Mouse (Mus musculus) liver, postnatal 0 days (tissue): ENCODE measurements around the gene Cmc2. TPM values are rescaled to one million over a fixed set of nuclear protein-coding genes. Genes with fewer than 3 reads are reported as not detected.

ENCODE experiments used
- ATAC-seq: fragments of 200-750 bp; cut with Nextera tagmentation; 2 replicates; pipeline ENCODE4 v1.8.0; 2017; ENCODE audit warnings: mild to moderate bottlenecking, moderate library complexity
- DNase-seq: peaks from one replicate; pipeline ENCODE4 v3.0.0-alpha.2; 2016
- H3K27ac ChIP-seq: fragments of 300-500 bp; sonication (generic); 2 replicates; pipeline ENCODE4 v1.5.1; 2014; ENCODE audit warnings: antibody characterized with exemption, moderate library complexity, mild to moderate bottlenecking, low read depth
- H3K27me3 ChIP-seq: fragments of 300-500 bp; sonication (generic); 2 replicates; pipeline ENCODE4 v1.6.1; 2014; ENCODE audit warnings: low read length, control low read depth, mixed read lengths; ENCODE audit not compliant: insufficient read depth
- H3K36me3 ChIP-seq: fragments of 300-500 bp; sonication (generic); replicated peaks from 2 replicates; pipeline ENCODE4 v1.6.1; 2014; ENCODE audit warnings: mild to moderate bottlenecking, control low read depth, low read length, moderate library complexity, mixed read lengths; ENCODE audit not compliant: insufficient read depth
- H3K4me1 ChIP-seq: fragments of 300-500 bp; sonication (generic); 2 replicates; pipeline ENCODE4 v1.6.1; 2014; ENCODE audit warnings: antibody characterized with exemption, mild to moderate bottlenecking, control low read depth; ENCODE audit not compliant: insufficient read depth
- H3K4me2 ChIP-seq: fragments of 300-500 bp; sonication (generic); 2 replicates; pipeline ENCODE4 v1.6.1; 2014; ENCODE audit warnings: low read depth, mild to moderate bottlenecking, low read length, moderate library complexity, mixed read lengths
- H3K4me3 ChIP-seq: fragments of 300-500 bp; sonication (generic); 2 replicates; pipeline ENCODE4 v1.5.1; 2014; ENCODE audit warnings: low read depth, low read length
- H3K9ac ChIP-seq: fragments of 300-500 bp; sonication (generic); replicated peaks from 2 replicates; pipeline ENCODE4 v1.6.1; 2014; ENCODE audit warnings: mild to moderate bottlenecking, moderate library complexity
- H3K9me3 ChIP-seq: fragments of 300-500 bp; sonication (generic); 2 replicates; pipeline ENCODE4 v1.6.1; 2016; ENCODE audit warnings: mild to moderate bottlenecking, control low read depth, low read length, mixed read lengths
- CTCF ChIP-seq: sonication (generic); IDR thresholded peaks from 2 replicates; pipeline ENCODE4 v1.5.1; 2016; ENCODE audit warnings: antibody characterized with exemption, low read depth
- EP300 ChIP-seq: IDR thresholded peaks from 2 replicates; pipeline ENCODE4 v1.6.1; 2016; ENCODE audit warnings: antibody characterized with exemption, low read depth, mild to moderate bottlenecking
- WGBS: fragments of 180-500 bp; shearing (Covaris S2); extraction: QIAGEN DNeasy Blood & Tissue Kit; methylation state at CpG from one replicate; pipeline ENCODE4 v1.1.7; 2014; ENCODE audit not compliant: insufficient replicate concordance; 5-methylcytosine and 5-hydroxymethylcytosine counted together
- polyA plus RNA-seq: library from polyadenylated mRNA; unstranded; fragments of >200 nt; fragmentation: Nextera tagmentation; extraction: Ambion mirVana; gene quantifications from 2 replicates; pipeline ENCODE4 v1.2.1, GENCODE M21; 2015

Cmc2 gene
- polyA plus RNA-seq, result 47.3 and 51.9 TPM in 2 replicates

- peak; percentile 93 for ATAC-seq
- peak within 1 kb of the TSS; percentile 81 for H3K4me3 ChIP-seq
- peak within 1 kb of the TSS; percentile 71 for H3K9ac ChIP-seq
- H3K4me1 ChIP-seq, result peaks cover 18% of the 10 kb centered on the region
- peak within 1 kb of the TSS; percentile 73 for H3K4me2 ChIP-seq
- H3K9me3 ChIP-seq, result no peaks in the 10 kb centered on the region
- TF ChIP-seq EP300 (peak; percentile 76), CTCF (no peak)
- WGBS, result under 1% methylated on average over 57 of the region's 57 CpGs
- peak within 1 kb of the TSS; percentile 79 for H3K27ac ChIP-seq
- DNase-seq, result peak; percentile 96
- peaks cover 9% of the 10 kb centered on the region for H3K36me3 ChIP-seq
- no peaks in the 10 kb centered on the region for H3K27me3 ChIP-seq
Observed at GRCm38 (mm10) chr8:116921337-116922059, at the start of gene Cmc2, which contains the start of gene Cenpn. Cmc2 (minus strand) TSS chr8:116921455. Cenpn (plus strand) TSS chr8:116921730.

GRCm38 (mm10) chr8:116969531-116969930, 48.3 kb upstream of the Cmc2 start:
- TF ChIP-seq CTCF, result no peak
- TF ChIP-seq EP300, result no peak
- Histone ChIP-seq H3K4me3 (no peak overlapping the region), H3K4me2 (no peak overlapping the region), H3K36me3 (no peaks in the 10 kb centered on the region), H3K9me3 (no peaks in the 10 kb centered on the region), H3K4me1 (peaks cover 3% of the 10 kb centered on the region; the same call in 1 of the 2 replicates), H3K27me3 (no peaks in the 10 kb centered on the region), H3K27ac (peak overlapping the region; percentile 90), H3K9ac (0 out of 2 replicates have a peak overlapping the region, but pooled peaks have one; percentile 38)
- DNase-seq (no peak), ATAC-seq (peak; percentile 80)
- WGBS, result 69% methylated on average over 6 of the region's 6 CpGs

- H3K4me3 ChIP-seq, result no peak overlapping the region
- ATAC-seq, result no peak
- H3K9ac ChIP-seq, result no peak overlapping the region
- no peaks in the 10 kb centered on the region for H3K9me3 ChIP-seq
- H3K4me2 ChIP-seq, result no peak overlapping the region
- H3K36me3 ChIP-seq, result peaks cover 30% of the 10 kb centered on the region
- H3K4me1 ChIP-seq, result 0 out of 2 replicates have a peak, but pooled peaks cover 3% of the 10 kb centered on the region
- TF ChIP-seq CTCF (no peak), EP300 (no peak)
- H3K27ac ChIP-seq, result no peak overlapping the region
- DNase-seq, result no peak
- H3K27me3 ChIP-seq, result no peaks in the 10 kb centered on the region
- 79% methylated on average over 9 of the region's 9 CpGs for WGBS
Observed at GRCm38 (mm10) chr8:116954415-116954814, 33.2 kb upstream of the Cmc2 start.

- H3K27me3 ChIP-seq, result no peaks in the 10 kb centered on the region
- no peak overlapping the region for H3K9ac ChIP-seq
- WGBS, result 70% methylated on average over 8 of the region's 8 CpGs
- DNase-seq, result no peak
- ATAC-seq, result no peak
- H3K27ac ChIP-seq, result no peak overlapping the region
- H3K9me3 ChIP-seq, result no peaks in the 10 kb centered on the region
- no peak overlapping the region for H3K4me2 ChIP-seq
- H3K36me3 ChIP-seq, result peaks cover 27% of the 10 kb centered on the region
- TF ChIP-seq CTCF, result no peak
- TF ChIP-seq EP300, result no peak
- peaks cover 7% of the 10 kb centered on the region; the same call in 1 of the 2 replicates for H3K4me1 ChIP-seq
- no peak overlapping the region for H3K4me3 ChIP-seq
Observed at GRCm38 (mm10) chr8:116952428-116952827, 31.2 kb upstream of the Cmc2 start.

GRCm38 (mm10) chr8:116951778-116952177, 30.5 kb upstream of the Cmc2 start:
- Histone ChIP-seq H3K4me1 (peaks cover 8% of the 10 kb centered on the region; the same call in 1 of the 2 replicates), H3K4me2 (no peak overlapping the region), H3K27ac (no peak overlapping the region), H3K36me3 (peaks cover 24% of the 10 kb centered on the region), H3K9me3 (no peaks in the 10 kb centered on the region), H3K9ac (no peak overlapping the region), H3K27me3 (no peaks in the 10 kb centered on the region), H3K4me3 (no peak overlapping the region)
- TF ChIP-seq EP300 (no peak), CTCF (no peak)
- no peak for DNase-seq
- WGBS, result 77% methylated on average over 2 of the region's 2 CpGs
- ATAC-seq, result no peak

- Histone ChIP-seq H3K4me3 (no peak overlapping the region), H3K9ac (no peak overlapping the region), H3K27me3 (no peaks in the 10 kb centered on the region), H3K27ac (no peak overlapping the region), H3K9me3 (no peaks in the 10 kb centered on the region), H3K36me3 (peaks cover 24% of the 10 kb centered on the region), H3K4me1 (peaks cover 12% of the 10 kb centered on the region), H3K4me2 (no peak overlapping the region)
- DNase-seq (no peak), ATAC-seq (no peak)
- TF ChIP-seq EP300 (no peak), CTCF (no peak)
- 63% methylated on average over 5 of the region's 5 CpGs for WGBS
Observed at GRCm38 (mm10) chr8:116951369-116951768, 30.1 kb upstream of the Cmc2 start.
